Mouse (Mus musculus) MEL (cell line): ENCODE results near the gene Lin52.

Source experiments
- EP300 ChIP-seq, 2 experiments: IDR thresholded peaks; 2 replicates each; pipeline ENCODE4 v1.6.1; 2011; ENCODE audit warnings: improper control_type of control experiment in 2 of 2, low read length in 2 of 2, low read depth in 1 of 2, mild to moderate bottlenecking in 1 of 2
- GABPA ChIP-seq: IDR thresholded peaks from 2 replicates; pipeline ENCODE4 v1.6.1; 2012; ENCODE audit warnings: low read depth, mild to moderate bottlenecking, inconsistent platforms, low read length, improper control_type of control experiment, moderate library complexity
- GATA1 ChIP-seq: IDR thresholded peaks from 2 replicates; pipeline ENCODE4 v1.6.1; 2011; ENCODE audit warnings: low read depth, low read length, improper control_type of control experiment
- MAX ChIP-seq: IDR thresholded peaks from 2 replicates; pipeline ENCODE4 v1.6.1; 2011; ENCODE audit warnings: low read length, improper control_type of control experiment
- NELFE ChIP-seq: IDR thresholded peaks from 2 replicates; pipeline ENCODE4 v1.6.1; 2011; ENCODE audit warnings: low read depth, low read length, improper control_type of control experiment
- TAL1 ChIP-seq: IDR thresholded peaks from 2 replicates; pipeline ENCODE4 v1.6.1; 2012; ENCODE audit warnings: mild to moderate bottlenecking, inconsistent platforms, low read length, moderate library complexity, mixed read lengths
- UBTF ChIP-seq: IDR thresholded peaks from 2 replicates; pipeline ENCODE4 v1.6.1; 2012; ENCODE audit warnings: low read depth, mild to moderate bottlenecking, inconsistent platforms, low read length, improper control_type of control experiment, moderate library complexity, borderline replicate concordance; ENCODE audit not compliant: insufficient read depth
- USF2 ChIP-seq, 2 experiments: IDR thresholded peaks; 2 replicates each; pipeline ENCODE4 v1.6.1; 2011 to 2012; ENCODE audit warnings: improper control_type of control experiment in 2 of 2, low read length in 2 of 2, borderline replicate concordance in 1 of 2, inconsistent platforms in 1 of 2, low read depth in 1 of 2, mild to moderate bottlenecking in 1 of 2; ENCODE audit not compliant: insufficient read depth in 1 of 2
- ZNF384 ChIP-seq: IDR thresholded peaks from 2 replicates; pipeline ENCODE4 v1.6.1; 2012; ENCODE audit warnings: low read depth, mild to moderate bottlenecking, inconsistent platforms, low read length, improper control_type of control experiment

DNA sequence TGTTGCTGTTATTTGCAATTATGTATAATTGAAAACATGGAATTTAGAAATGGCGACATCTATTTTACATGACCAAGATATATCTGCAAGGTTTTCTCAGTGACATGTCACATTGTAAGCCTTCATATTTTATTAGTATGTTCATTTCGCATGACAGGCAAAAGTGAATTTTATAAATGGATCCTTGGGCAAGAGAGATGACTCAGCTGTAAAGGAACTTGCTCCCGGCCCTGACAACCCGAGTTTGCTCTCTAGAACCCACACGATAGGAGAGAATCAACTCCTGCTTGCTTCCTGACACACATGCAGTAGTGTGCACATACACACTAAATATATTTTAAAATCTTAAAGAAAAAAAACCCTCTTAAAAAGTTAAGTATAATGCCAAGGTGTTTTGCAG, 10.2 kb downstream of the Lin52 start:
- TF ChIP-seq MAX (no peak), ZNF384 (no peak), UBTF (no peak), TAL1 (no peak), NELFE (no peak), GABPA (no peak), GATA1 (no peak), USF2 (IDR thresholded peaks at IDR 0.05; ENCODE audit: borderline replicate concordance in 1 of 2, insufficient read depth in 1 of 2, low read depth in 1 of 2, low read length in 2 of 2) (no peak), EP300 (IDR thresholded peaks at IDR 0.05; ENCODE audit: low read depth in 1 of 2, low read length in 2 of 2) (no peak)
